Mouse (Mus musculus) cerebellum, adult 2 months (tissue): Measurements from ENCODE around the gene Scaper.

Source experiments
- CTCF ChIP-seq: fragments of 200-500 bp; IDR thresholded peaks from 2 replicates; pipeline ENCODE4 v1.5.1; 2011; ENCODE audit warnings: low read depth, mild to moderate bottlenecking, control low read depth, low read length, moderate library complexity, borderline replicate concordance; ENCODE audit not compliant: insufficient read depth
- POLR2A ChIP-seq: fragments of 200-500 bp; IDR thresholded peaks from 2 replicates; pipeline ENCODE4 v1.6.1; 2011; ENCODE audit warnings: low read length, control low read depth, borderline replicate concordance; ENCODE audit not compliant: insufficient read depth

DNA sequence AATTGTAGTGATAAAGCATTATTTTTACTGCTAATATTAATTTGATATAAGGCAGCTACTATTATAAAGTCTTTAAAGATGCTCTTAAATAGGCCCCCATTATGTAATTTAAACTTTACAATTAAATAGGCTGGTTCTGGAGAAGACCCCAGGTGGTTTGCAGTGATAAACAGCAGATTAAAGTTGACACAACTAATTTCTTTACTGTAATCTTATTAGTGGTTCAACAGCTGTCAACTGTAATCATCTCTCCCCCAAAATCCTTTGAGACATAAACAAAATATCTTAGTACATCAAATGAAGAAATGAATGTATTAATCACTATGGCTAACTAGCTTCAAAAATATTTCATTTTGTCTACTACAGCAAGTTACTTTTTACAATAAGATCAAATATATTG, 260.8 kb downstream of the Scaper start:
- TF ChIP-seq POLR2A: no peak
- no peak for TF ChIP-seq CTCF
